11 mouse cellular contexts compared by ENCODE assay signal in genomic region chr5:71545554-71545953, GRCm38 (mm10). TPM values are rescaled to one million over a fixed set of nuclear protein-coding genes. Genes with fewer than 3 reads are reported as not detected.
DNase-seq lines count a peak whose midpoint lies in the region; ATAC-seq and TF ChIP-seq lines count a peak whose summit lies in the region.
"Had no signal": no experiment of that assay in that cellular context is flagged by ENCODE, and none has a peak within 500 bp of the region (broad histone marks: within the 10 kb centered on the region; RNA-seq: fewer than 3 reads in every experiment).

No protein-coding gene starts in this region.

- H3K9me3 ChIP-seq in kidney, postnatal 0 days (replicated peaks; ENCODE audit: low read length) = no peaks in the 10 kb centered on the region
- no peaks in the 10 kb centered on the region for H3K9me3 ChIP-seq in neural tube, embryonic 15.5 days (replicated peaks)
- H3K9me3 ChIP-seq: hindbrain, embryonic 15.5 days; liver, embryonic 15.5 days had no signal

- no peak overlapping the region for H3K27ac ChIP-seq in kidney, postnatal 0 days
- H3K27ac ChIP-seq in neural tube, embryonic 15.5 days (replicated peaks) = no peak overlapping the region
- H3K27ac ChIP-seq: hindbrain, embryonic 15.5 days; liver, embryonic 15.5 days had no signal

- no peak overlapping the region for H3K4me2 ChIP-seq in kidney, postnatal 0 days (ENCODE audit: low read length)
- no peak overlapping the region for H3K4me2 ChIP-seq in neural tube, embryonic 15.5 days
- H3K4me2 ChIP-seq: hindbrain, embryonic 15.5 days; liver, embryonic 15.5 days had no signal

- H3K27me3 ChIP-seq in kidney, postnatal 0 days (ENCODE audit: insufficient read depth, low read length) = no peaks in the 10 kb centered on the region
- no peaks in the 10 kb centered on the region for H3K27me3 ChIP-seq in neural tube, embryonic 15.5 days (replicated peaks)
- H3K27me3 ChIP-seq: hindbrain, embryonic 15.5 days; liver, embryonic 15.5 days had no signal

- no peak overlapping the region for H3K9ac ChIP-seq in kidney, postnatal 0 days (ENCODE audit: low read depth, low read length)
- no peak overlapping the region for H3K9ac ChIP-seq in neural tube, embryonic 15.5 days (replicated peaks)
- H3K9ac ChIP-seq: hindbrain, embryonic 15.5 days; liver, embryonic 15.5 days had no signal

- ATAC-seq in kidney, postnatal 0 days (replicated peaks; ENCODE audit: low FRiP score, low read depth) = no peak
- ATAC-seq in neural tube, embryonic 15.5 days (ENCODE audit: low FRiP score) = no peak

- peak; percentile 22 for DNase-seq in adrenal gland, adult 2 months
- no peak for DNase-seq in adrenal gland, adult 18-20 months (ENCODE audit: low spot score in 2 of 2)
- DNase-seq in kidney, postnatal 0 days (ENCODE audit: low spot score) = peak; percentile 31
- no peak for DNase-seq in kidney, adult 11 months
- peak; percentile 53 for DNase-seq in 416B (ENCODE audit: low read depth)
- DNase-seq in cerebellum, postnatal 14 days = peak; percentile 14 to 16
- no peak for DNase-seq in thymus, postnatal 25 days

- H3K4me1 ChIP-seq in kidney, postnatal 0 days (replicated peaks; ENCODE audit: insufficient read depth, low read length) = no peaks in the 10 kb centered on the region
- no peaks in the 10 kb centered on the region for H3K4me1 ChIP-seq in neural tube, embryonic 15.5 days
- H3K4me1 ChIP-seq: hindbrain, embryonic 15.5 days; liver, embryonic 15.5 days had no signal

- no peak overlapping the region for H3K4me3 ChIP-seq in kidney, postnatal 0 days (replicated peaks; ENCODE audit: low read depth, low read length)
- H3K4me3 ChIP-seq in neural tube, embryonic 15.5 days (replicated peaks) = no peak overlapping the region
- H3K4me3 ChIP-seq: erythroblast, embryonic 14.5 days; hindbrain, embryonic 15.5 days; liver, embryonic 15.5 days had no signal

- no peaks in the 10 kb centered on the region for H3K36me3 ChIP-seq in kidney, postnatal 0 days (ENCODE audit: insufficient read depth, low read length)
- no peaks in the 10 kb centered on the region for H3K36me3 ChIP-seq in neural tube, embryonic 15.5 days
- H3K36me3 ChIP-seq: hindbrain, embryonic 15.5 days; liver, embryonic 15.5 days had no signal

- peak; percentile 63 for TF ChIP-seq CTCF in kidney, postnatal 0 days (IDR thresholded peaks at IDR 0.05; ENCODE audit: low read depth)

RNA-seq across cellular contexts. Expression of gene Cox7b2, which starts 2.5 kb away (rescaled TPM):
- not detected for total RNA-seq in adrenal gland, adult 2 months (2021)
- polyA plus RNA-seq in adrenal gland, adult 2 months (2012; rRNA removed) = not detected in 2 replicates
- total RNA-seq in adrenal gland, adult 18-20 months (2021) = not detected
- polyA plus RNA-seq in kidney, postnatal 0 days (2015; fragmentation: Nextera tagmentation; extraction: Ambion mirVana) = 0.32 TPM in 1 of 2 replicates, not detected in the other
- 0.74 and 0.83 TPM in 2 replicates for polyA plus RNA-seq in neural tube, embryonic 15.5 days (2015; fragmentation: Nextera tagmentation; extraction: Ambion mirVana)
- polyA plus RNA-seq: erythroblast, embryonic 14.5 days; liver, embryonic 15.5 days had no signal

Comparison
In these comparisons a context has a peak if more than half of its experiments do, and no peak if none do; other contexts are left out.
1. DNase-seq: peak in adrenal gland, adult 2 months (single experiment), kidney, postnatal 0 days (single experiment), 416B (single experiment) and cerebellum, postnatal 14 days (2 of 2); none in adrenal gland, adult 18-20 months (0 of 2), kidney, adult 11 months (single experiment) and thymus, postnatal 25 days (single experiment).